Mouse (Mus musculus) heart, postnatal 10 days (tissue): ENCODE results near the gene Gnl3l. TPM values are rescaled to one million over a fixed set of nuclear protein-coding genes. Genes with fewer than 3 reads are reported as not detected.

Source experiments
- DNase-seq, 2 experiments: peaks; one replicate each; pipeline ENCODE4 v3.0.0; 2021
- intact Hi-C: fragments of 180-260 bp; cut with DNase I; formaldehyde crosslinking; loops from one replicate; pipeline ENCODE4 v1.15.1; 2025
- total RNA-seq, 2 experiments: library from RNA; stranded (reverse); gene quantifications; 2 replicates each; pipeline ENCODE4 v1.2.3; 2021

Gene Gnl3l
- total RNA-seq, 2 experiments from 2014 or later: 34.1 to 35.5 TPM

GRCm38 (mm10) chrX:150963027-150963426, 54.1 kb downstream of the Gnl3l start:
- intact Hi-C loops: no loop called here
- DNase-seq: peak in 1 of 2 experiments; percentile 6

DNA sequence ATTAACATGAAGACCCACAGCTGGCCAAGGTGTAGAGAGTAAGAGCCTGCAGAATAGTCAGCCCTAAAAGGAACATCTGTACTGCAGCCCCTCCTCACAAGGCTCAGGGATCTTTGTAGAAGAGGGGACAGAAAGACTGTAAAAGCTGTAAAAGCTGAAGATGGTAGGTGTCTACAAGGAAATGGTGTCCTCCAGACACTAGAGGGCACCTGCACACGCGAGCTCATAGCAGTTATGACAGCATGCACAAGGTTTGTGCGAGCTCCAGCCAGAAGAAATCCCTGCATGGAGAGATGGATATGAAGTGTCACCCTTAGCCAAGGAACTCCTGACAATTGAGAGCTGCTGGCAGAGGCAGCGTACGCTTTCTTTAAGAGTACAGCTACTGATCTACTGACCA, 56.4 kb downstream of the Gnl3l start:
- intact Hi-C loops: no loop called here
- DNase-seq: peak in 1 of 2 experiments; percentile 9

GRCm38 (mm10) chrX:150956522-150957300, 60.4 kb downstream of the Gnl3l start:
- intact Hi-C loops: loop anchor here (1.0 to 10.0 kb wide), 5 partner anchors 144 to 444 kb away; partner anchors contain the start of genes Apex2, Maged2 and Pfkfb1
- peak; percentile 87 for DNase-seq

- intact Hi-C loops: loop anchor here (1.0 to 10.0 kb wide), 5 partner anchors 144 to 444 kb away; partner anchors contain the start of genes Apex2, Maged2 and Pfkfb1
- no peak for DNase-seq
Measured at GRCm38 (mm10) chrX:150956016-150956415, 61.1 kb downstream of the Gnl3l start.

DNA sequence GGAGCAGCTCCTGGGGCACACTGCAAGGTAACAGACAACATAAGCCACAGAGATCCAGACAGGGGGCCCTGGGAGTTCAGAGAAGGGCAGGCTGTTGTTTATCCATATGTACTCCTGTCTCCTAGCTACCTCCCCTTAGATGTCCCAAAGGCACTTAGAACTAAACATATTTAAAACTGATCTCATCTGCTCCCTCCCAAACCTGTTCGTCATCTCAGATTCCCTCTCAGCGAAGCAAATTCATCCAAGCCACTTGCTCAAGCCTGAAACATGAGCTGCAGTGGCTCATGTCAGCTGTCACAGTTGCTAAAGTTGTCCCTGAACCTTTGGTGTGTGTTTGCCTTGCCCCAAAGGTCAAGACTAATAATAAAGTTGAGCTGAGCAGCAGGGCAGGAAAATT, 61.7 kb downstream of the Gnl3l start:
- intact Hi-C loops: loop anchor here (5.0 to 10.0 kb wide), 3 partner anchors 143 to 443 kb away; partner anchors contain the start of genes Apex2, Maged2 and Pfkfb1
- DNase-seq: peak; percentile 29 to 53

GRCm38 (mm10) chrX:150954721-150955120, 62.4 kb downstream of the Gnl3l start:
- intact Hi-C loops: loop anchor here (5.0 to 10.0 kb wide), 3 partner anchors 142 to 442 kb away; partner anchors contain the start of genes Apex2, Maged2 and Pfkfb1
- DNase-seq: no peak

Other genes starting within 250 kb of the Gnl3l start
- gene Maged2, start 203.0 kb downstream of the Gnl3l start, total RNA-seq: 100 to 1,000 TPM; 135 to 152 TPM
- gene Fgd1, start 28.8 kb upstream of the Gnl3l start, total RNA-seq: 10 to 100 TPM; 16.1 to 20.1 TPM
- gene Tsr2, start 79.2 kb upstream of the Gnl3l start, total RNA-seq: 10 to 100 TPM; 11.4 to 13.8 TPM
- gene Wnk3, start 180.8 kb upstream of the Gnl3l start, total RNA-seq: under 1 TPM; 0.60 to 0.79 TPM